Mouse (Mus musculus) small intestine, adult 2 months (tissue): ENCODE measurements around the gene Tbxas1. TPM values are rescaled to one million over a fixed set of nuclear protein-coding genes. Genes with fewer than 3 reads are reported as not detected.

Experiments used
- H3K27ac ChIP-seq: fragments of 200-500 bp; 2 replicates; pipeline ENCODE4 v1.5.1; 2012; ENCODE audit warnings: low read depth, low read length, control low read depth, inconsistent platforms; ENCODE audit not compliant: insufficient read depth
- H3K27me3 ChIP-seq: fragments of 200-500 bp; 2 replicates; pipeline ENCODE4 v1.6.1; 2012; ENCODE audit warnings: mild to moderate bottlenecking, moderate library complexity, low read length, inconsistent platforms; ENCODE audit not compliant: control insufficient read depth, insufficient read depth
- H3K36me3 ChIP-seq: fragments of 200-500 bp; 2 replicates; pipeline ENCODE4 v1.6.1; 2012; ENCODE audit warnings: mild to moderate bottlenecking, low read length, control low read depth, inconsistent platforms; ENCODE audit not compliant: control insufficient read depth, insufficient read depth
- H3K4me1 ChIP-seq: fragments of 200-500 bp; 2 replicates; pipeline ENCODE4 v1.6.1; 2012; ENCODE audit warnings: low read length, inconsistent platforms, mixed read lengths; ENCODE audit not compliant: control insufficient read depth, insufficient read depth, insufficient read length
- H3K4me3 ChIP-seq: fragments of 200-500 bp; 2 replicates; pipeline ENCODE4 v1.5.1; 2012; ENCODE audit warnings: low read depth, mild to moderate bottlenecking, control low read depth, inconsistent platforms, low read length, moderate library complexity
- CTCF ChIP-seq: fragments of 200-500 bp; IDR thresholded peaks from 2 replicates; pipeline ENCODE4 v1.5.1; 2012; ENCODE audit warnings: low read depth, mild to moderate bottlenecking, control low read depth, inconsistent platforms, low read length, moderate library complexity, mixed read lengths; ENCODE audit not compliant: insufficient replicate concordance, insufficient read length; ENCODE audit errors: extremely low read depth
- POLR2A ChIP-seq: fragments of 200-500 bp; IDR thresholded peaks from 2 replicates; pipeline ENCODE4 v1.6.1; 2012; ENCODE audit warnings: low read depth, mild to moderate bottlenecking, control low read depth, inconsistent platforms, low read length, moderate library complexity
- WGBS: fragments of 180-500 bp; shearing (Covaris S2); methylation state at CpG from one replicate; pipeline ENCODE4 v1.1.7; 2018; 5-methylcytosine and 5-hydroxymethylcytosine counted together
- polyA plus RNA-seq: library from polyadenylated mRNA; depleted of rRNA; stranded (reverse); fragments of >200 nt; gene quantifications from 2 replicates; pipeline ENCODE4 v1.2.3, GENCODE M21; 2012

Gene Tbxas1
- polyA plus RNA-seq, 1 experiment = 1.8 TPM

DNA sequence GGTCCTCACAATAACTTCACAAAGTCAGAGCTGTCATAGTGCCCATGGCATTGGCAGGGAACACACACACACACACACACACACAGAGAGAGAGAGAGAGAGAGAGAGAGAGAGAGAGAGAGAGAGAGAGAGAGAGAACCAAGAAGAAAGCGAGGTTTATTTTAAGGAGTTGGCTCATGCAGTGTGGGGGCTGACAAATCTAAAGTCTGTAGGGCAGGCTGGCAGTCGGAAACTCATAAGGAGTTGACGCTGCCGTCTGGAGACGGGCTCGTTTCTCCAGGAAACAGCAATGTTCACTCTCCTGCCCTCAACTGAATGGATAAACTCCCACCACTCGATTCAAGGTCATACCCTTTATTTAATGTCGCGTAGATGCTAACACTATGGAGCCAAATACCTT lies 165.2 kb downstream of the Tbxas1 start:
- Histone ChIP-seq H3K4me1 (no peaks in the 10 kb centered on the region), H3K4me3 (no peak overlapping the region), H3K36me3 (no peaks in the 10 kb centered on the region), H3K27ac (no peak overlapping the region), H3K27me3 (no peaks in the 10 kb centered on the region)
- TF ChIP-seq POLR2A (no peak), CTCF (no peak)
- WGBS = 85% methylated on average over 9 of the region's 9 CpGs

DNA sequence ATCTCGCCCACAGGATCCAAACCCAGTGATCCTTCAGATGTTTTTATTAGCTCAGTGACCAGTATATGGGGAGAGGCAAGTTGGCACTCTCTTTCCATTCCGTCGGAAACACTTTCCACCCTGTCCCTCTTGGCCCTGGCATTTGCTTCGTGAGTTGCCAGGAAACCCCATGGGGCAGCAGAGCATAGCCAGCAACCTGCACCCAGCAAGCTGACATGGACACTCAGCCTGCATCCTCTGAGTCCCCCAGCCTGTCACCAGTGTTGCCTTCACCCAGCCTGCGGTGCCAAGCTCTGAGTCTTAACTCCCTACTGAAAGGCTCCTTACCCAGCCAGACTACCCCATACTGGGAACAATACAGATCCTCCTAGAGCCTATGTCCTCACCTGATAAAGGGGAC lies 173.9 kb downstream of the Tbxas1 start:
- no peak overlapping the region for H3K27ac ChIP-seq
- 80% methylated on average over 5 of the region's 5 CpGs for WGBS
- H3K4me3 ChIP-seq = no peak overlapping the region
- H3K27me3 ChIP-seq = no peaks in the 10 kb centered on the region
- H3K36me3 ChIP-seq = no peaks in the 10 kb centered on the region
- peaks cover 2% of the 10 kb centered on the region; the same call in 1 of the 2 replicates for H3K4me1 ChIP-seq
- TF ChIP-seq CTCF (no peak), POLR2A (no peak)

DNA sequence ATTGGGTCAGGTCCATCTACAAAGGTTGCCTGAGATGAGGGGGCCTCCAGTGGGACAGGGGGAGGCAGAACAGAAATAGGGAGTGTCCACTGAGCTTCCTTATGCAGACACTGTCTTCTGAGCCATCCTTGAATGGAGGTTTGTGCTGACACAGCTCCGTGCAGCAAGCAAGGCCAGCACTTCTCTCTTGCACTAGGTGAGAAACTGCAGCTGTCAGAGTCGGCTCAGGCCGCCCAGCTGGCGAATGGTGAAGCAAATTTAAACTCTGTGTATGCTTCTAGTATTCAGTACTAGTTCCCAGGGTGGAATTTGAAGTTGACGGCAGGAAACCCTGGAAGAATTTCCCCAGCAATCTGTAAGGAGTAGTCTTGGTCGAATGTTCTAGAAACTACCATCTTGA lies 175.6 kb downstream of the Tbxas1 start:
- H3K36me3 ChIP-seq = no peaks in the 10 kb centered on the region
- peaks cover 6% of the 10 kb centered on the region for H3K4me1 ChIP-seq
- 78% methylated on average over 6 of the region's 6 CpGs for WGBS
- no peak overlapping the region for H3K4me3 ChIP-seq
- TF ChIP-seq POLR2A (no peak), CTCF (no peak)
- H3K27me3 ChIP-seq = no peaks in the 10 kb centered on the region
- no peak overlapping the region for H3K27ac ChIP-seq

DNA sequence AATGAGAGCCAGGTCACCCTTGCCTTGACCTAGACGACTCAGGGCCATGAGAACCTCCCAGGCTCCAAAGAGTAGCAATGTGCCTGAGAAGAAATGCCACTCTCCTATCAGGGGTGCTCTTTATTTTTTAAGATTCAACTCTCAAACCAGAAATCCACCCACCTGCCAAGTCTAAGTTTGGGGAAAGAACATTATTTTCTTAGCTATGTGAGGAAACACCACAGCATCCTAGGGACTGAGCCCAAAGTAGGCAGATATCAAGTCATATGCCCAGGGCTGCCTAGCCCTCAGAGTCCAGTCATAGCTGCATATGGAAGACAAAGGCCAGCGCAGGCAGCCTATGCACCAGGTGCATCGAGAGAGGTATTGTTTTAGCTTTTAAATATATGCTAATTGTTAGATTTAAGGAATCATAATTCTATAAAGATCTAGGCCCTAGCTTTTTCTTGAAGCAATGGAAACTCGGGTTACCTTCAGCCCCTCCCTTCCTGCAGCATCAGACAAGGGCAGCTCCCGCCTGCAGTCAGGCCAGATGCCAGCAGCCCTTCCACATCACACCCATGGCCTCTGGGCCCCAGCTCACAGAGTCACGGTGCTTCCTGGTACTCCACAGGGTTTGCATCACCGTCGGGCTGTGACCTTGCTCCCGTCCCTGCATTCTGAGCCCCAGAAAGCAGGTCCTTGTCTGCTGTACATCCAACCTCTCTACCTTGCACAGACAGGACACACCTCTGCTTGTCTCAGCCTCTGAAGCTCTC lies 176.8 kb downstream of the Tbxas1 start:
- no peak for TF ChIP-seq CTCF
- no peak for TF ChIP-seq POLR2A
- Histone ChIP-seq H3K27ac (no peak overlapping the region), H3K36me3 (no peaks in the 10 kb centered on the region), H3K4me3 (no peak overlapping the region), H3K27me3 (no peaks in the 10 kb centered on the region), H3K4me1 (peaks cover 6% of the 10 kb centered on the region)
- 44% methylated on average over 9 of the region's 9 CpGs for WGBS

DNA sequence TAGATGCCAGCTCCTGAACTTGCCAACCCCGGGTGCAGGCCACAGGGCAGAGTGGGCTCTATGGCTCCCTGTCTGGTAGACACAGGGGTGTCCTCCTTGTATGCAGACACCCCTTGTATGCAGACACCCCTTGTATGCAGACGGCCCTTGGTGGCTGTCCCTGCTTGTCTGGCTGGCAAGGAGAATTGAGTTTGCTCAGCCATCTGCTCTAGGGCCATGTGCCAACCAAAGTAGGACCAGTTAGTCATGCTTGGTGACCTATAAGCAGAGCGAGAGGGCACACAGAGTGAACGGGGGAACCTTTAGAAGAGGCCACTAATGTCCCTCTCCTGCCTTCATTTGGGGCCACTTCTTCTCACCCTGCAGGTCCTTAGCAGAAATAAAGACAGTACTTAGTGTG lies 177.4 kb downstream of the Tbxas1 start:
- WGBS = 72% methylated on average over 4 of the region's 4 CpGs
- Histone ChIP-seq H3K27ac (no peak overlapping the region), H3K27me3 (no peaks in the 10 kb centered on the region), H3K4me3 (no peak overlapping the region), H3K36me3 (no peaks in the 10 kb centered on the region), H3K4me1 (peaks cover 6% of the 10 kb centered on the region)
- TF ChIP-seq POLR2A = no peak
- no peak for TF ChIP-seq CTCF

DNA sequence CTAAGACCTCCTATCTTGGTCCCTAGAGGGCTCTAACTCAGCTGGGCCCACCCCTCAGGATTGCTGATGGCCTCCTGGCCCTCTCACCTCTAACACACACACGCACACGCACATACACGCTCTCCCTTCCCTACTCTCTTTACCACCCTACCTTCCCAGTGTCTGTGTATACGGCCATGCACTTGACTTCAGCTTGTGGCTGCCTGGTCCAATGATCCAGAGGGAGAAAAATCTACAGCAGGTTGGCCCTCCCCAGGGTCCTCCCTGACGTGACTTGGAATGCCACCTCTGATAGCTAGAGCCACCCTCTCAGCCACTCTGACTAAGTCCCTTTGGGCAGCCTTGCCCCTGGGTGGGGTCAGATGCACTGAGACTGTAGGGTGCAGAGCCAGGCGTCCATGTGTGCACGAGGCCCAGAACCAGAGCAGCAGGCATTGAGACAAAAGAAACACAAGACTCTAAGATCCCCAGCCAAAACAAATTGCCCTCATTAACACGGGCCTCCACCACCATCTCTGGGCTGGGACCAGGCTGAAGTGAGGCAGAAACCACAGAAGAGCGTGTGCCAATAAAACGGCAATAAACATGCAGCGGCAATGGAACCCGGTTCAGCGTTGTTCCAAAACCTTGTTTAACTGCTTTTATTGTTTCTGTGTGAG lies 179.1 kb downstream of the Tbxas1 start:
- no peak for TF ChIP-seq POLR2A
- TF ChIP-seq CTCF = no peak
- H3K4me3 ChIP-seq = no peak overlapping the region
- no peaks in the 10 kb centered on the region for H3K36me3 ChIP-seq
- WGBS = 72% methylated on average over 13 of the region's 13 CpGs
- peaks cover 6% of the 10 kb centered on the region for H3K4me1 ChIP-seq
- H3K27me3 ChIP-seq = no peaks in the 10 kb centered on the region
- H3K27ac ChIP-seq = no peak overlapping the region

DNA sequence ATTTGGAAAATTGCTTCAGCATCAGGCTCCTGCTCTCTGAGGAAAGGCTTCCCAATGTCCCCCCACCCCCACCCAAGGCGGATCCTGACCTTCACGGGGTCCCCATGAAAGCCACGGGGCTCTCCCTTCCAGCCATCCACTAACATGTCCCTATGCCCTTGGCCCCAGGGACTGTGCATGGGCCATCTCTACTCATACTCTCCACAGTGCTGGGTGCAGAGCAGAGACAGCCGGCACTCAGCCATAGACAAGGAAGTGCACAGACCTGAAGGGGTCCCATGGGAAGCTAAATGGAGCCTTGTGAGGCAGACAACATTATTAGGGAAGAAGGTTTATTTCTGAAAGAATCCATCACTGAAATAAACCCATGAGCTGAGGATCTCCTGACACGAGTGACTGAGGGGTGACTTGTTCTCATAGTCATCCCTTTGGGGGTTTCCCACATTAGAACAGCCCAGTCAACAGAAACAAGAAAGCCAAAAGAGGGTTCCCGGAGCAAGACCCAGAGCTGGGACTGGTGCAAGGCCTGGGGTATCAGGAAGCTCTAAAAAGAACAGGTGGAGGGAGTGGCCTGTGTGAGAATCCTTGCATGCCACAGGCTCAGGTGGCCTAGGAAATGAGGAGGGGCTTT lies 179.8 kb downstream of the Tbxas1 start:
- WGBS = 79% methylated on average over 6 of the region's 6 CpGs
- no peak for TF ChIP-seq CTCF
- TF ChIP-seq POLR2A = no peak
- no peak overlapping the region for H3K27ac ChIP-seq

More for the DNA sequence above, 179.8 kb downstream of the Tbxas1 start:
- Histone ChIP-seq H3K36me3 (no peaks in the 10 kb centered on the region), H3K4me3 (no peak overlapping the region), H3K27me3 (no peaks in the 10 kb centered on the region), H3K4me1 (peaks cover 6% of the 10 kb centered on the region)
